Comparison of ENCODE assay signal across 16 mouse cellular contexts in genomic region chr3:127369529-127369928, GRCm38 (mm10).
"Had no signal": no experiment of that assay in that cellular context is flagged by ENCODE, and none has a peak within 500 bp of the region (broad histone marks: within the 10 kb centered on the region; RNA-seq: fewer than 3 reads in every experiment).

No protein-coding gene starts in this region.

- H3K27me3 ChIP-seq: lung, embryonic 15.5 days; megakaryocyte, embryonic 14.5 days; midbrain, embryonic 13.5 days; midbrain, embryonic 15.5 days; neural tube, embryonic 12.5 days had no signal

- DNase-seq: lung, adult 2 months; lung, postnatal 14 days; lung, postnatal 36 days; right cerebral cortex, postnatal 14 days; spleen, adult 18-20 months; thymus, adult 18-20 months; thymus, postnatal 14 days; thymus, postnatal 36 days had no signal

- H3K9me3 ChIP-seq: lung, embryonic 15.5 days; midbrain, embryonic 13.5 days; midbrain, embryonic 15.5 days; neural tube, embryonic 12.5 days had no signal

- ATAC-seq: lung, postnatal 0 days; midbrain, embryonic 13.5 days; midbrain, embryonic 15.5 days had no signal

- H3K4me1 ChIP-seq: lung, embryonic 15.5 days; megakaryocyte, embryonic 14.5 days had no signal

- H3K4me3 ChIP-seq: lung, embryonic 15.5 days; megakaryocyte, embryonic 14.5 days; midbrain, embryonic 13.5 days; midbrain, embryonic 15.5 days; neural tube, embryonic 12.5 days had no signal

- H3K27ac ChIP-seq: lung, embryonic 15.5 days; macrophage; midbrain, embryonic 13.5 days; midbrain, embryonic 15.5 days; neural tube, embryonic 12.5 days had no signal

- H3K9ac ChIP-seq: lung, embryonic 15.5 days; midbrain, embryonic 13.5 days; midbrain, embryonic 15.5 days; neural tube, embryonic 12.5 days had no signal

- H3K36me3 ChIP-seq: lung, embryonic 15.5 days; midbrain, embryonic 13.5 days; midbrain, embryonic 15.5 days; neural tube, embryonic 12.5 days had no signal

- H3K4me2 ChIP-seq: lung, embryonic 15.5 days; midbrain, embryonic 11.5 days; midbrain, embryonic 13.5 days; midbrain, embryonic 15.5 days; neural tube, embryonic 12.5 days had no signal
